Mouse (Mus musculus) CD4-positive, CD25-positive, alpha-beta regulatory T cell, adult 9 weeks (primary cell): ENCODE data around the gene Dnah6. TPM values are rescaled to one million over a fixed set of nuclear protein-coding genes. Genes with fewer than 3 reads are reported as not detected.

Experiments
- polyA plus RNA-seq: library from polyadenylated mRNA; unstranded; fragments of 100-300 nt; shearing (Covaris generic); gene quantifications from one replicate; pipeline ENCODE4 v1.2.1, GENCODE M21; 2017

Dnah6 gene
- polyA plus RNA-seq = not detected

DNA sequence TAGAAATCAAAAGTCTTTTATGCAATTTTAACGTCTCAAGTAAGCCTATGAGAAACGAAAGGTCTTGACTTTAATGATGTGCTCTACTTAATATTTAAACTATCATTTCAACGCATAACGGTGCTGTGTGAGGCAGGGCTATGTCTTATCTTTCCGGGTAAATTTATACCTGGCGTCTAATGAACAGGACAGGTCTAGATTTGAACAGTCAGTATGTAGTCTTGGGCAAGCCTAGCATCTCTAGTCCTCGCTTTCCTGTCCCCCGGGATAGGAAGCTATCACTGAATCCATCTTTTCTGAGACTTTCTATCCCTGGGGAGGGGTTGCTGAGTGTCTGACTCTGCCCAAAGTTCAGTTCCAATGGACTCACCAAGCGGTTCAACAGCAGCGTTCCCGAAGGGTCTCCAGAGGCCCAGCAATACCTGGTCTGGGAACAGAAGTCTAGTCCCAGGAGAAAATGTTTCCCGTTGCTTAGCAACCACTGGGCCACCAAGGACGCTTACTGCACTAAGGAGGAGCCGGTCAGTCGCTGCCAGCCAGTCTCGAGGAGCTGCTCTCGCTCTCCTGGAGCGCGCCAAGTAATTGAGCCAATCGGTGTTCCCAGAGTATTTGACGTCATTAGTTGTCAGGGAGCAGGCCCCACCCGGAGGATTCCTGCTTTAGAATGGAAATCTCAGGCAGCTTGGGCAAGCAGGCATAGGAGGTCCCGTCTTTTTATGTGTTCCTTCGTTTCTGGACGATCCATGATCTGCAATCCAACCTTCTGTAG lies at the start of gene Dnah6:
TSS of gene Dnah6 (minus strand) at position 463 of the 769 bp plus-strand sequence.

DNA sequence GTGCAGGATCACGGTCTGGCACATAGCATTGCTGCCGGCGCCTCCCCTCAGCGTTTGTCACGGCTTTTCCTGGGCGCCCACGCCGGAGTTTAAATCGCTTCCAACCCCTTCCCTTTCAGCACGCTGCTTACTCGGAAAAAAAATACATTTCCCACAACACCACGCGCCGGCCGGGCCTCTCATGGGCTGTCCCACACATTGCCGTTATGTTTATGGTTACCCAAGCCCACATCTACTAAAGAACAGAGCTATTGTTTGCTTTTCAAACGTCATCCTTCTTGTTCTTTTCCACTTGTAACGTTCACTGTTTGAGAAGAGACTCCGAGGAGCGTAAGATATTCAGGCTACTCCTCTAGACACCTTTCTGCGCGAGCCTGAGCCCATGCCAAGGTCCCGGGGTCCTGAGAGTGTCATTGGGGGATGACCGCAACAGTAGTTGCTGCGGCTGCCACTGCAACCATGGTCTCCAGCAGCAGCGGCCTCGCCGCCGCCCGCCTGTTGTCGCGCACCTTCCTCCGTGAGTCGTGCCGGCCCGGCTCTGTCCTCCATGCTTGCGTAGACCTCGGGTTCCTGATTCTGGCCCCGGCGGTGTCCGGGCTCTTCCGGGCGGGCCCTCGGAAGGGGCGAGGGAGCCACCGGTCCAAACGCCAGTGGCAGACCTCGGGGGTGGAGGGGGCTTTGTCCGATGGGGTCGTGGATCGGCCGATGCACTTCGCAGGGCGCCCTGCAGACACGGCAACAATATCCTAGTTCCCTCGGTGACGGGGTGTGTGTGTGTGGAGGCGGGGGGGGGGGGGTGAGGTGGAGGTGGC lies 27.0 kb upstream of the Dnah6 start, which contains the start of gene Suclg1:
TSS of gene Suclg1 (plus strand) at position 146 of the 812 bp plus-strand sequence.

Other genes with a start within 250 kb of the Dnah6 start
- 157 TPM for gene Suclg1, start 26.7 kb upstream of the Dnah6 start, polyA plus RNA-seq
- gene 4931417E11Rik, start 248.0 kb upstream of the Dnah6 start, polyA plus RNA-seq = not detected